Mouse (Mus musculus) heart, postnatal 0 days (tissue): ENCODE data around the gene Fgd6. TPM values are rescaled to one million over a fixed set of nuclear protein-coding genes. Genes with fewer than 3 reads are reported as not detected.

Experiments
- ATAC-seq: fragments of 200-750 bp; cut with Nextera tagmentation; 2 replicates; pipeline ENCODE4 v1.8.0; 2017; ENCODE audit warnings: low read depth, moderate number of reproducible peaks, moderate library complexity; ENCODE audit not compliant: insufficient read depth
- DNase-seq: peaks from one replicate; pipeline ENCODE4 v3.0.0-alpha.2; 2016; ENCODE audit warnings: low spot score
- H3K27ac ChIP-seq: fragments of 300-500 bp; sonication (generic); 2 replicates; pipeline ENCODE4 v1.5.1; 2014; ENCODE audit warnings: low read depth, mild to moderate bottlenecking
- H3K27me3 ChIP-seq: fragments of 300-500 bp; sonication (generic); 2 replicates; pipeline ENCODE4 v1.6.1; 2014; ENCODE audit warnings: low read length, mixed read lengths; ENCODE audit not compliant: control insufficient read depth, insufficient read depth
- H3K36me3 ChIP-seq: fragments of 300-500 bp; sonication (generic); replicated peaks from 2 replicates; pipeline ENCODE4 v1.6.1; 2014; ENCODE audit warnings: low read length, mixed read lengths; ENCODE audit not compliant: control insufficient read depth, insufficient read depth
- H3K4me1 ChIP-seq: fragments of 300-500 bp; sonication (generic); 2 replicates; pipeline ENCODE4 v1.6.1; 2014; ENCODE audit warnings: antibody characterized with exemption; ENCODE audit not compliant: control insufficient read depth, insufficient read depth
- H3K4me2 ChIP-seq: fragments of 300-500 bp; sonication (generic); 2 replicates; pipeline ENCODE4 v1.6.1; 2014; ENCODE audit warnings: low read depth, mild to moderate bottlenecking, low read length, moderate library complexity
- H3K4me3 ChIP-seq: fragments of 300-500 bp; sonication (generic); 2 replicates; pipeline ENCODE4 v1.5.1; 2014; ENCODE audit warnings: low read depth, low read length
- H3K9ac ChIP-seq: fragments of 300-500 bp; sonication (generic); replicated peaks from 2 replicates; pipeline ENCODE4 v1.6.1; 2014; ENCODE audit warnings: low read depth, low read length, mixed read lengths
- H3K9me3 ChIP-seq: fragments of 300-500 bp; sonication (generic); replicated peaks from 2 replicates; pipeline ENCODE4 v1.6.1; 2016; ENCODE audit warnings: low read length; ENCODE audit not compliant: control insufficient read depth
- CTCF ChIP-seq: IDR thresholded peaks from 2 replicates; pipeline ENCODE4 v1.5.1; 2016; ENCODE audit warnings: antibody characterized with exemption, control low read depth, low read depth
- EP300 ChIP-seq: IDR thresholded peaks from 2 replicates; pipeline ENCODE4 v1.6.1; 2016; ENCODE audit warnings: antibody characterized with exemption, low read depth
- WGBS: fragments of 180-500 bp; shearing (Covaris S2); extraction: QIAGEN DNeasy Blood & Tissue Kit; methylation state at CpG from one replicate; pipeline ENCODE4 v1.1.7; 2014; 5-methylcytosine and 5-hydroxymethylcytosine counted together
- polyA plus RNA-seq: library from polyadenylated mRNA; unstranded; fragments of >200 nt; fragmentation: Nextera tagmentation; extraction: Ambion mirVana; gene quantifications from 2 replicates; pipeline ENCODE4 v1.2.1, GENCODE M21; 2015
- total RNA-seq: library from RNA; depleted of rRNA; stranded (reverse); fragments of >200 nt; gene quantifications from 2 replicates; pipeline ENCODE4 v1.2.3, GENCODE M21; 2014; ENCODE audit warnings: low replicate concordance

Fgd6 gene
- total and polyA plus RNA-seq, 2 experiments from 2014 or later, result 1.3 to 2.7 TPM

GRCm38 (mm10) chr10:94008356-94008755 is 27.4 kb upstream of the Fgd6 start:
- Histone ChIP-seq H3K4me1 (no peaks in the 10 kb centered on the region; the same call in 1 of the 2 replicates), H3K4me2 (no peak overlapping the region), H3K9ac (no peak overlapping the region), H3K9me3 (no peaks in the 10 kb centered on the region), H3K36me3 (peaks cover 30% of the 10 kb centered on the region), H3K27me3 (no peaks in the 10 kb centered on the region), H3K4me3 (no peak overlapping the region), H3K27ac (no peak overlapping the region)
- TF ChIP-seq CTCF, result no peak
- no peak for TF ChIP-seq EP300
- ATAC-seq, result no peak
- WGBS, result 95% methylated on average over 2 of the region's 2 CpGs
- no peak for DNase-seq

- Histone ChIP-seq H3K4me2 (no peak overlapping the region), H3K27me3 (no peaks in the 10 kb centered on the region)
These were observed 25.7 kb upstream of the Fgd6 start for GRCm38 (mm10) chr10:94009991-94010679.

GRCm38 (mm10) chr10:94011024-94011423 is 24.8 kb upstream of the Fgd6 start:
- no peak overlapping the region for H3K4me2 ChIP-seq
- H3K36me3 ChIP-seq, result peaks cover 11% of the 10 kb centered on the region
- peak overlapping the region; percentile 38 for H3K27ac ChIP-seq
- H3K4me3 ChIP-seq, result no peak overlapping the region
- 30% methylated on average over 2 of the region's 2 CpGs for WGBS
- no peak for TF ChIP-seq EP300
- TF ChIP-seq CTCF, result no peak
- H3K4me1 ChIP-seq, result no peaks in the 10 kb centered on the region; the same call in 1 of the 2 replicates
- no peaks in the 10 kb centered on the region for H3K9me3 ChIP-seq
- no peak for ATAC-seq
- peak; percentile 28 for DNase-seq
- no peaks in the 10 kb centered on the region for H3K27me3 ChIP-seq
- H3K9ac ChIP-seq, result no peak overlapping the region

More at GRCm38 (mm10) chr10:94009991-94010679, 25.7 kb upstream of the Fgd6 start:
- ATAC-seq, result no peak
- Histone ChIP-seq H3K36me3 (peaks cover 19% of the 10 kb centered on the region), H3K27ac (no peak overlapping the region), H3K4me1 (no peaks in the 10 kb centered on the region; the same call in 1 of the 2 replicates), H3K4me3 (no peak overlapping the region), H3K9me3 (no peaks in the 10 kb centered on the region), H3K9ac (no peak overlapping the region)
- no peak for DNase-seq
- TF ChIP-seq CTCF (no peak), EP300 (no peak)
- WGBS, result 81% methylated on average over 3 of the region's 3 CpGs

- DNase-seq, result peak; percentile 69
- Histone ChIP-seq H3K36me3 (no peaks in the 10 kb centered on the region), H3K27me3 (no peaks in the 10 kb centered on the region), H3K9me3 (no peaks in the 10 kb centered on the region), H3K4me3 (no peak overlapping the region), H3K9ac (no peak overlapping the region), H3K27ac (no peak overlapping the region), H3K4me1 (no peaks in the 10 kb centered on the region; the same call in 1 of the 2 replicates), H3K4me2 (no peak overlapping the region)
- TF ChIP-seq CTCF, result peak; percentile 73
- no peak for TF ChIP-seq EP300
- 49% methylated on average over 3 of the region's 3 CpGs for WGBS
- ATAC-seq, result no peak; the same call in 1 of the 2 replicates
These were observed 22.6 kb upstream of the Fgd6 start for GRCm38 (mm10) chr10:94013196-94013595.

- TF ChIP-seq CTCF (no peak), EP300 (no peak)
- H3K27me3 ChIP-seq, result no peaks in the 10 kb centered on the region
- H3K4me1 ChIP-seq, result no peaks in the 10 kb centered on the region; the same call in 1 of the 2 replicates
- ATAC-seq (no peak), DNase-seq (no peak)
- no peak overlapping the region for H3K27ac ChIP-seq
- no peak overlapping the region for H3K4me3 ChIP-seq
- H3K4me2 ChIP-seq, result no peak overlapping the region
- H3K36me3 ChIP-seq, result no peaks in the 10 kb centered on the region
- 68% methylated on average over 4 of the region's 4 CpGs for WGBS
- no peak overlapping the region for H3K9ac ChIP-seq
- H3K9me3 ChIP-seq, result no peaks in the 10 kb centered on the region
These were observed 21.6 kb upstream of the Fgd6 start for GRCm38 (mm10) chr10:94014200-94014599.
